Mouse (Mus musculus) liver, embryonic 14.5 days (tissue): ENCODE data around the gene Ift140.
A peak's percentile ranks its signal among the peaks of the same experiment; 100 is the strongest.

Source experiments
- CTCF ChIP-seq: IDR thresholded peaks from 2 replicates; pipeline ENCODE4 v1.5.1; 2016; ENCODE audit warnings: antibody characterized with exemption, low read depth, control low read depth
- EP300 ChIP-seq: IDR thresholded peaks from 2 replicates; pipeline ENCODE4 v1.6.1; 2016; ENCODE audit warnings: antibody characterized with exemption, low read depth

GRCm38 (mm10) chr17:25117263-25117662, 101.4 kb downstream of the Ift140 start:
- TF ChIP-seq CTCF (peak; percentile 70), EP300 (no peak)
